In genomic region chr12:16140511-16141110, GRCm38 (mm10) we compare ENCODE assay signal across 14 mouse cellular contexts.
"Had no signal": no experiment of that assay in that cellular context is flagged by ENCODE, and none has a peak within 500 bp of the region (broad histone marks: within the 10 kb centered on the region; RNA-seq: fewer than 3 reads in every experiment).

No protein-coding gene starts in this region.

- H3K4me3 ChIP-seq: liver, embryonic 13.5 days; lung, embryonic 15.5 days; megakaryocyte, embryonic 14.5 days; midbrain, embryonic 15.5 days; neural tube, embryonic 12.5 days had no signal

- H3K27ac ChIP-seq: liver, embryonic 13.5 days; lung, embryonic 15.5 days; macrophage; midbrain, embryonic 15.5 days; neural tube, embryonic 12.5 days had no signal

- H3K9ac ChIP-seq: liver, embryonic 13.5 days; liver, postnatal 0 days; lung, embryonic 15.5 days; midbrain, embryonic 15.5 days; neural tube, embryonic 12.5 days had no signal

- H3K36me3 ChIP-seq: liver, embryonic 13.5 days; lung, embryonic 15.5 days; midbrain, embryonic 15.5 days; neural tube, embryonic 12.5 days had no signal

- DNase-seq: kidney, adult 18-20 months; kidney, postnatal 10 days; liver; liver, embryonic 13.5 days; liver, postnatal 0 days; lung, postnatal 14 days; spleen, adult 18-20 months; thymus, adult 18-20 months; thymus, postnatal 25 days had no signal

- H3K4me1 ChIP-seq: lung, embryonic 15.5 days; midbrain, embryonic 15.5 days; neural tube, embryonic 12.5 days had no signal

- H3K27me3 ChIP-seq: liver, embryonic 13.5 days; lung, embryonic 15.5 days; midbrain, embryonic 15.5 days; neural tube, embryonic 12.5 days had no signal
